Mouse (Mus musculus) ES-E14 (cell line): ENCODE measurements around the gene Naa20. TPM values are rescaled to one million over a fixed set of nuclear protein-coding genes. Genes with fewer than 3 reads are reported as not detected.

Source experiments
- DNase-seq: peaks from one replicate; pipeline ENCODE4 v3.0.0-alpha.2; 2013; ENCODE audit warnings: low read depth, low spot score
- H3K27ac ChIP-seq: 2 replicates; pipeline ENCODE4 v1.5.1; 2012; ENCODE audit warnings: low read depth, mild to moderate bottlenecking, low read length, moderate library complexity, mixed read lengths; ENCODE audit not compliant: poor library complexity, insufficient read depth, severe bottlenecking
- H3K36me3 ChIP-seq: 2 replicates; pipeline ENCODE4 v1.6.1; 2012; ENCODE audit warnings: mild to moderate bottlenecking, low read length, moderate library complexity, mixed read lengths; ENCODE audit not compliant: control insufficient read depth, poor library complexity, insufficient read depth, severe bottlenecking
- H3K4me1 ChIP-seq, 2 experiments: fragments of 150-350 bp in 1 of 2; sonication (generic) in 1 of 2; 2 replicates each; pipeline ENCODE4 v1.6.1; 2012; ENCODE audit warnings: low read length in 2 of 2, mild to moderate bottlenecking in 1 of 2, mixed read lengths in 1 of 2; ENCODE audit not compliant: control insufficient read depth in 2 of 2, insufficient read depth in 2 of 2, poor library complexity in 1 of 2
- H3K4me3 ChIP-seq, 2 experiments: fragments of 150-350 bp in 1 of 2; sonication (generic) in 1 of 2; 2 replicates each; pipeline ENCODE4 v1.5.1; 2012; ENCODE audit warnings: low read length in 2 of 2, low read depth in 1 of 2, mild to moderate bottlenecking in 1 of 2, mixed read lengths in 1 of 2; ENCODE audit not compliant: insufficient read depth in 1 of 2, poor library complexity in 1 of 2, severe bottlenecking in 1 of 2
- H3K9ac ChIP-seq: 2 replicates; pipeline ENCODE4 v1.6.1; 2012; ENCODE audit warnings: low read depth, mild to moderate bottlenecking, low read length, mixed read lengths; ENCODE audit not compliant: poor library complexity, insufficient read depth, severe bottlenecking
- H3K9me3 ChIP-seq: fragments of 150-350 bp; sonication (generic); 2 replicates; pipeline ENCODE4 v1.6.1; 2012; ENCODE audit warnings: low read depth, mild to moderate bottlenecking, low read length; ENCODE audit not compliant: control insufficient read depth, insufficient read depth
- CHD2 ChIP-seq: IDR thresholded peaks from 2 replicates; pipeline ENCODE4 v1.6.1; 2014; ENCODE audit warnings: mild to moderate bottlenecking, low read depth, low read length, inconsistent platforms
- HCFC1 ChIP-seq: IDR thresholded peaks from 2 replicates; pipeline ENCODE4 v1.6.1; 2012; ENCODE audit warnings: low read length, inconsistent platforms, borderline replicate concordance; ENCODE audit not compliant: insufficient read depth
- MAFK ChIP-seq: IDR thresholded peaks from 2 replicates; pipeline ENCODE4 v1.6.1; 2014; ENCODE audit warnings: mild to moderate bottlenecking, low read depth, low read length, inconsistent platforms; ENCODE audit not compliant: insufficient read depth
- ZC3H11A ChIP-seq: IDR thresholded peaks from 2 replicates; pipeline ENCODE4 v1.6.1; 2012; ENCODE audit warnings: low read depth, mild to moderate bottlenecking, inconsistent platforms, low read length, borderline replicate concordance
- ZNF384 ChIP-seq: IDR thresholded peaks from 2 replicates; pipeline ENCODE4 v1.6.1; 2012; ENCODE audit warnings: low read depth, low read length, inconsistent platforms
- in situ Hi-C, 2 experiments: fragments of 600-800 bp; cut with MboI; formaldehyde crosslinking; loops; one replicate each; pipeline ENCODE4 v1.15.1; 2025; ENCODE audit warnings: low sequenced_read_pairs in 2 of 2, inconsistent platforms in 1 of 2; ENCODE audit not compliant: unreplicated experiment in 2 of 2
- total RNA-seq: library from RNA; depleted of rRNA; stranded (reverse); fragments of 300-350 nt; gene quantifications from 2 replicates; pipeline ENCODE4 v1.2.3, GENCODE M21; 2012

The Naa20 gene
- total RNA-seq, 1 experiment = 87.6 TPM

GRCm38 (mm10) chr2:145952726-145953125, 50.8 kb downstream of the Naa20 start:
- DNase-seq = no peak
- H3K9me3 ChIP-seq = no peaks in the 10 kb centered on the region
- H3K27ac ChIP-seq = no peak overlapping the region
- no peak overlapping the region for H3K4me3 ChIP-seq
- TF ChIP-seq MAFK (no peak), CHD2 (no peak), ZNF384 (no peak), HCFC1 (no peak), ZC3H11A (no peak)
- no peaks in the 10 kb centered on the region for H3K36me3 ChIP-seq
- in situ Hi-C loops = loop anchor here (25.0 kb wide), 2 partner anchors 260 to 460 kb away; partner anchors contain the start of gene Insm1 (in 1 of the 2)
- no peak overlapping the region for H3K9ac ChIP-seq
- no peaks in the 10 kb centered on the region for H3K4me1 ChIP-seq

- in situ Hi-C loops = loop anchor here (25.0 kb wide), 2 partner anchors 256 to 456 kb away; partner anchors contain the start of gene Insm1 (in 1 of the 2)
These were observed 53.9 kb downstream of the Naa20 start for GRCm38 (mm10) chr2:145955844-145956243.

GRCm38 (mm10) chr2:145956318-145956717, 54.4 kb downstream of the Naa20 start:
- no peak for TF ChIP-seq MAFK
- TF ChIP-seq ZNF384 = no peak
- TF ChIP-seq HCFC1 = no peak
- TF ChIP-seq ZC3H11A = no peak
- TF ChIP-seq CHD2 = no peak
- in situ Hi-C loops = loop anchor here (25.0 kb wide), 2 partner anchors 256 to 456 kb away; partner anchors contain the start of gene Insm1 (in 1 of the 2)
- no peak for DNase-seq
- H3K9me3 ChIP-seq = no peaks in the 10 kb centered on the region
- H3K4me1 ChIP-seq = no peaks in the 10 kb centered on the region
- H3K27ac ChIP-seq = no peak overlapping the region
- H3K36me3 ChIP-seq = no peaks in the 10 kb centered on the region
- H3K9ac ChIP-seq = no peak overlapping the region
- H3K4me3 ChIP-seq = no peak overlapping the region

More at GRCm38 (mm10) chr2:145955844-145956243, 53.9 kb downstream of the Naa20 start:
- DNase-seq = no peak
- H3K4me1 ChIP-seq = no peaks in the 10 kb centered on the region
- TF ChIP-seq MAFK (no peak), ZNF384 (no peak), CHD2 (no peak), HCFC1 (no peak), ZC3H11A (no peak)
- no peak overlapping the region for H3K9ac ChIP-seq
- no peak overlapping the region for H3K4me3 ChIP-seq
- H3K36me3 ChIP-seq = no peaks in the 10 kb centered on the region
- no peak overlapping the region for H3K27ac ChIP-seq
- no peaks in the 10 kb centered on the region for H3K9me3 ChIP-seq

GRCm38 (mm10) chr2:145957450-145957849, 55.6 kb downstream of the Naa20 start:
- TF ChIP-seq ZNF384 (no peak), CHD2 (no peak), ZC3H11A (peak; percentile 89), MAFK (no peak), HCFC1 (no peak)
- no peak overlapping the region for H3K27ac ChIP-seq
- no peak overlapping the region for H3K9ac ChIP-seq
- H3K36me3 ChIP-seq = no peaks in the 10 kb centered on the region
- in situ Hi-C loops = loop anchor here (25.0 kb wide), 2 partner anchors 255 to 455 kb away; partner anchors contain the start of gene Insm1 (in 1 of the 2)
- no peaks in the 10 kb centered on the region for H3K9me3 ChIP-seq
- DNase-seq = peak; percentile 9
- no peaks in the 10 kb centered on the region for H3K4me1 ChIP-seq
- no peak overlapping the region for H3K4me3 ChIP-seq

- H3K36me3 ChIP-seq = no peaks in the 10 kb centered on the region
- DNase-seq = no peak
- no peaks in the 10 kb centered on the region for H3K4me1 ChIP-seq
- TF ChIP-seq MAFK (no peak), ZC3H11A (no peak), CHD2 (no peak), HCFC1 (no peak), ZNF384 (no peak)
- in situ Hi-C loops = loop anchor here (25.0 kb wide), 2 partner anchors 254 to 454 kb away; partner anchors contain the start of gene Insm1 (in 1 of the 2)
- H3K9me3 ChIP-seq = no peaks in the 10 kb centered on the region
- no peak overlapping the region for H3K27ac ChIP-seq
- H3K4me3 ChIP-seq = no peak overlapping the region
- no peak overlapping the region for H3K9ac ChIP-seq
These were observed 56.2 kb downstream of the Naa20 start for GRCm38 (mm10) chr2:145958097-145958496.
